Mouse (Mus musculus) liver, postnatal 0 days (tissue): Measurements from ENCODE around the gene Vmn1r218.
"Not testable (repeated sequence)": the region's sequence is repeated elsewhere in the genome, so short reads cannot be mapped to it uniquely, and the experiment has no call there.

ENCODE experiments used
- CTCF ChIP-seq: sonication (generic); IDR thresholded peaks from 2 replicates; pipeline ENCODE4 v1.5.1; 2016; ENCODE audit warnings: antibody characterized with exemption, low read depth
- EP300 ChIP-seq: IDR thresholded peaks from 2 replicates; pipeline ENCODE4 v1.6.1; 2016; ENCODE audit warnings: antibody characterized with exemption, low read depth, mild to moderate bottlenecking

DNA sequence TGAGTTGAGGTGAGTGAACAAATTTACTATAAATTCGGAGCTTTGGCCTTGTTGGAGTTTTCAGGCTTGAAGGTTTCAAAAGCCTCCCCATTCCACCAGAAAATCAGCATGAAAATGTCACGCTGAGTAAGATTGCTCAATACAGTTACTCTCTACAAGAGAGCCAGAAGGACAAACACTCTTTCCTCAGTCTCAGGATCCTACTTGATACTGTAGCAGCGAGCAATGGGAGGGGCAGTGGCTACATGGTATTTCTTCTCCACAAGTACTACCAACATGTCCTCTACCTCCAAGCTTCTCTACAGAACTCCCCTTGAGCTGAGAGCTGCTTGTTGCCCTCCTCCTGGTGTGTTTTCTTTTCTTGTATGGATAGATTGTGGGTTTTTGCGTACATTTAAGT, 33.5 kb downstream of the Vmn1r218 start:
- not testable (repeated sequence) for TF ChIP-seq CTCF, EP300
